Mouse (Mus musculus) embryonic facial prominence, embryonic 10.5 days (tissue): ENCODE data around the gene Eps8l3. TPM values are rescaled to one million over a fixed set of nuclear protein-coding genes. Genes with fewer than 3 reads are reported as not detected.

ENCODE experiments used
- DNase-seq: peaks from one replicate; pipeline ENCODE4 v3.0.0-alpha.2; 2017; ENCODE audit warnings: low spot score
- H3K27ac ChIP-seq: fragments of 300-500 bp; sonication (generic); replicated peaks from 2 replicates; pipeline ENCODE4 v1.5.1; 2016; ENCODE audit warnings: mild to moderate bottlenecking
- H3K27me3 ChIP-seq: fragments of 300-500 bp; sonication (generic); replicated peaks from 2 replicates; pipeline ENCODE4 v1.6.1; 2016; ENCODE audit warnings: low read depth, mild to moderate bottlenecking; ENCODE audit not compliant: poor library complexity, severe bottlenecking
- H3K36me3 ChIP-seq: fragments of 300-500 bp; sonication (generic); replicated peaks from 2 replicates; pipeline ENCODE4 v1.6.1; 2016; ENCODE audit warnings: mild to moderate bottlenecking, moderate library complexity
- H3K4me1 ChIP-seq: fragments of 300-500 bp; sonication (generic); 2 replicates; pipeline ENCODE4 v1.6.1; 2016
- H3K4me3 ChIP-seq: fragments of 300-500 bp; sonication (generic); 2 replicates; pipeline ENCODE4 v1.5.1; 2016; ENCODE audit warnings: mild to moderate bottlenecking, moderate library complexity
- H3K9me3 ChIP-seq: fragments of 300-500 bp; sonication (generic); 2 replicates; pipeline ENCODE4 v1.6.1; 2016; ENCODE audit warnings: mild to moderate bottlenecking
- WGBS: fragments of 180-500 bp; shearing (Covaris S2); methylation state at CpG from one replicate; pipeline ENCODE4 v1.1.7; 2016; 5-methylcytosine and 5-hydroxymethylcytosine counted together
- polyA plus RNA-seq: library from polyadenylated mRNA; unstranded; fragments of >200 nt; fragmentation: Nextera tagmentation; extraction: Ambion mirVana; gene quantifications from 2 replicates; pipeline ENCODE4 v1.2.1, GENCODE M21; 2016

Gene Eps8l3
- not detected in 2 replicates for polyA plus RNA-seq

DNA sequence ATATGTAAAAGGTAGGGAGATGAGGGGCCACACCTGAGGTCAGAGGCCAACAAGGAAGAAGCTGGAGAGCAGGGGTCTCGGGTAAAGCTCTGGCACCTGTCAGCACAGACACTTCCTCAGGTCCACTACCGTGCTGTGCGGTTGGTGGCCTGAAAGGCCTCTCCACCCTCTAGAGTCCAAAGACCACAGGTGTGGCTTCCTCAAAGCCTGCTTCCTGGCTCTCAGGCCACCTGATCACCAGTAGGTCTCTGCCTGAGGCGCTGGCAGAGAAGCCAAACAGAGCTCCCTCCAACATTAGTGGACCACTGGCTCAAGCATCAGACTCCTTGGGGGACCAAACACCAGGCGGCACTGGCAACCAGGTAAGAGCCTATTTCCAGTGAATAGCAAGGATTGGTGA lies at the start of gene Eps8l3:
Gene Eps8l3 (plus strand): TSS at position 225 of the 400 bp plus-strand sequence.
- Histone ChIP-seq H3K4me1 (peaks cover 8% of the 10 kb centered on the region), H3K9me3 (no peaks in the 10 kb centered on the region), H3K27me3 (no peaks in the 10 kb centered on the region), H3K4me3 (no peak within 1 kb of the TSS), H3K36me3 (no peaks in the 10 kb centered on the region), H3K27ac (no peak within 1 kb of the TSS)
- no peak for DNase-seq
- 89% methylated on average over 5 of the region's 5 CpGs for WGBS

DNA sequence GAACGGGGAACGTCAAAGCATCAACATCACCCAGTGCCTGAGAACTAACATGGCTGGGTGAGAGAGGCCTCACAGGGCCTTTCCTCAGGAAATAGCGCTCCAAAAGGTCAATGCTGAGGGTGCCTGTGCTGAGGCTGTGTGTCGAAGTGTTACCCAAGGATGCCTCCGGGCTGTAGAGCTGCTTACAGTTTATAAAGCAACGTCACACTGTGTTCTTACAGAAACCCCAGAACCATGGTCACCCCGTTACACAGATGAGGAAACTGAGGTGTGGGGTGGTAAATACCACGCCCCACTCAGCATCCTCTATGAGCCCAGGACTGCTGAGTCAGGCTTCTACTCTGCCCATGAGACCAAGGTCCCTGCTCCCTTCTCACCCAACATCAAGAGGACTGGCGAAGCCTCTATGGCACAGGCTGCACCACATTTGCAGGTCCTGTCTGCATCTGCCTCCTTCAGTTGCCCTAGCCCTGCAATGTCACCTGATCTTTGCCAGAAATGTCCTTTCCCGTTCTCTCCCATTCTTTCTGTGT lies 49.1 kb upstream of the Eps8l3 start:
- H3K27me3 ChIP-seq, result 0 out of 2 replicates have a peak, but pooled peaks cover 3% of the 10 kb centered on the region
- no peak overlapping the region for H3K27ac ChIP-seq
- no peaks in the 10 kb centered on the region for H3K9me3 ChIP-seq
- peaks cover 28% of the 10 kb centered on the region for H3K4me1 ChIP-seq
- H3K4me3 ChIP-seq, result no peak overlapping the region
- WGBS, result 87% methylated on average over 10 of the region's 10 CpGs
- H3K36me3 ChIP-seq, result no peaks in the 10 kb centered on the region
- no peak for DNase-seq

GRCm38 (mm10) chr3:107828518-107828917 lies 48.5 kb upstream of the Eps8l3 start:
- Histone ChIP-seq H3K36me3 (no peaks in the 10 kb centered on the region), H3K27ac (no peak overlapping the region), H3K4me1 (peaks cover 34% of the 10 kb centered on the region), H3K27me3 (0 out of 2 replicates have a peak, but pooled peaks cover 3% of the 10 kb centered on the region), H3K4me3 (no peak overlapping the region), H3K9me3 (no peaks in the 10 kb centered on the region)
- 64% methylated on average over 5 of the region's 5 CpGs for WGBS
- no peak for DNase-seq

DNA sequence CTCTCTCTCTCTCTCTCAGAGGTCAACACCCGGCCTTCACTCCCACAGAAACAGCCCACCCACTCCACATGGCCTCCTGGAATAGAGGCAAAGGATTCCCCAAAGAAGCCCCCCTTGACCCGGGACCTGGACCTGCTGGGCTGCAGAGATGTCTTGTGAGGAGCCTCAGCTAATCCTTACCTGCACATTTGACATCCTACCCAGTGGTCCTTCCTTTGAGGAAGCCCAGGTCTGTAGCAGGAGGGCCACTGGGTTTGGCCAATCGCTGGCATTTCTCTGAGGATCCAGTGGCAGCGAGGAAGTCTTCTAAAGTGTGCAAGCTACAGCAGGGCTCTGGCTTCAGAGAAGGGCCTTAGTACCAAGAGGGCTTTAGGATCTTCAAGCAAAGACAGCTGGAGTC lies 48.0 kb upstream of the Eps8l3 start:
- DNase-seq, result no peak
- Histone ChIP-seq H3K36me3 (no peaks in the 10 kb centered on the region), H3K27me3 (0 out of 2 replicates have a peak, but pooled peaks cover 3% of the 10 kb centered on the region), H3K9me3 (no peaks in the 10 kb centered on the region), H3K4me1 (peaks cover 39% of the 10 kb centered on the region), H3K27ac (no peak overlapping the region), H3K4me3 (no peak overlapping the region)
- WGBS, result 80% methylated on average over 4 of the region's 4 CpGs

GRCm38 (mm10) chr3:107829625-107830024 lies 47.4 kb upstream of the Eps8l3 start:
- H3K27ac ChIP-seq, result no peak overlapping the region
- 80% methylated on average over 14 of the region's 14 CpGs for WGBS

GRCm38 (mm10) chr3:107831875-107832554 lies 45.0 kb upstream of the Eps8l3 start:
- DNase-seq, result no peak
- Histone ChIP-seq H3K27me3 (0 out of 2 replicates have a peak, but pooled peaks cover 3% of the 10 kb centered on the region), H3K27ac (no peak overlapping the region), H3K9me3 (no peaks in the 10 kb centered on the region), H3K4me1 (peaks cover 41% of the 10 kb centered on the region), H3K4me3 (no peak overlapping the region), H3K36me3 (no peaks in the 10 kb centered on the region)
- 49% methylated on average over 10 of the region's 10 CpGs for WGBS

More at GRCm38 (mm10) chr3:107829625-107830024, 47.4 kb upstream of the Eps8l3 start:
- H3K36me3 ChIP-seq, result no peaks in the 10 kb centered on the region
- peaks cover 41% of the 10 kb centered on the region for H3K4me1 ChIP-seq
- no peaks in the 10 kb centered on the region for H3K9me3 ChIP-seq
- 0 out of 2 replicates have a peak, but pooled peaks cover 3% of the 10 kb centered on the region for H3K27me3 ChIP-seq
- no peak overlapping the region for H3K4me3 ChIP-seq
- DNase-seq, result no peak

DNA sequence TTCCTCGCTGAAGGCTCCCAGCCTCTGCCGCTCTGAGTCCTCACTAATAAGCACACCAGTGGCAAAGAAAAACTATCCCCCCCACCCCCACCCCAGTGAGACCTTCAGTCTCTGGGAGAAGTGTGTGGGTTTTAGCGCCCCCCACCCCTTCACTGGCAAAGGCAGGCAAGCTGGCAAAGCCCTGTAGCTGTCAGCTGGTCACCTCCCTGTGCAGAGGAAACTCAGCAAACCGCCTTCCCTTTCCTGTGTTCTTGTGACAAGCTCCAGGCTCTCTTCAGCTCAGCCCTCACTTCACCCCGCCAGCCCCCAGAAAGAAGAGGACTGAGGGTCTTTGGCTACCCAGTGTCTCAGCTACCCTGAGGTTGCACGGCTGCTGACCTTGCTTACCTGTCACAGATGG lies 44.4 kb upstream of the Eps8l3 start:
- no peak for DNase-seq
- H3K4me1 ChIP-seq, result peaks cover 41% of the 10 kb centered on the region
- no peaks in the 10 kb centered on the region for H3K36me3 ChIP-seq
- H3K4me3 ChIP-seq, result no peak overlapping the region
- WGBS, result 59% methylated on average over 6 of the region's 6 CpGs
- H3K9me3 ChIP-seq, result no peaks in the 10 kb centered on the region
- no peak overlapping the region; the same call in 1 of the 2 replicates for H3K27ac ChIP-seq
- 0 out of 2 replicates have a peak, but pooled peaks cover 3% of the 10 kb centered on the region for H3K27me3 ChIP-seq

GRCm38 (mm10) chr3:107833370-107833769 lies 43.7 kb upstream of the Eps8l3 start:
- Histone ChIP-seq H3K9me3 (no peaks in the 10 kb centered on the region), H3K4me3 (no peak overlapping the region), H3K4me1 (peaks cover 39% of the 10 kb centered on the region), H3K27me3 (0 out of 2 replicates have a peak, but pooled peaks cover 3% of the 10 kb centered on the region), H3K27ac (no peak overlapping the region), H3K36me3 (no peaks in the 10 kb centered on the region)
- no peak for DNase-seq
- WGBS, result 68% methylated on average over 1 of the region's 1 CpGs

GRCm38 (mm10) chr3:107833872-107834341 lies 43.1 kb upstream of the Eps8l3 start:
- Histone ChIP-seq H3K27ac (no peak overlapping the region; the same call in 1 of the 2 replicates), H3K27me3 (0 out of 2 replicates have a peak, but pooled peaks cover 2% of the 10 kb centered on the region), H3K4me1 (peaks cover 35% of the 10 kb centered on the region), H3K36me3 (no peaks in the 10 kb centered on the region), H3K9me3 (no peaks in the 10 kb centered on the region), H3K4me3 (no peak overlapping the region)
- DNase-seq, result peak; percentile 41
- 29% methylated on average over 4 of the region's 4 CpGs for WGBS

- no peaks in the 10 kb centered on the region for H3K36me3 ChIP-seq
- H3K4me1 ChIP-seq, result peaks cover 35% of the 10 kb centered on the region
- H3K27ac ChIP-seq, result no peak overlapping the region
- no peak for DNase-seq
- H3K4me3 ChIP-seq, result no peak overlapping the region
- H3K27me3 ChIP-seq, result no peaks in the 10 kb centered on the region
- H3K9me3 ChIP-seq, result no peaks in the 10 kb centered on the region
- 91% methylated on average over 5 of the region's 5 CpGs for WGBS
Observed at GRCm38 (mm10) chr3:107835301-107835700, 41.7 kb upstream of the Eps8l3 start.

- Histone ChIP-seq H3K27ac (no peak overlapping the region), H3K4me3 (no peak overlapping the region), H3K4me1 (peaks cover 10% of the 10 kb centered on the region; the same call in 1 of the 2 replicates), H3K36me3 (no peaks in the 10 kb centered on the region), H3K27me3 (no peaks in the 10 kb centered on the region), H3K9me3 (no peaks in the 10 kb centered on the region)
- WGBS, result 89% methylated on average over 5 of the region's 5 CpGs
- DNase-seq, result no peak
Observed at GRCm38 (mm10) chr3:107839855-107840254, 37.2 kb upstream of the Eps8l3 start.

- H3K9me3 ChIP-seq, result no peaks in the 10 kb centered on the region
- 86% methylated on average over 7 of the region's 7 CpGs for WGBS
- H3K27me3 ChIP-seq, result no peaks in the 10 kb centered on the region
- no peak overlapping the region for H3K27ac ChIP-seq
- peaks cover 11% of the 10 kb centered on the region; the same call in 1 of the 2 replicates for H3K4me1 ChIP-seq
- no peaks in the 10 kb centered on the region for H3K36me3 ChIP-seq
- no peak for DNase-seq
- no peak overlapping the region for H3K4me3 ChIP-seq
Observed at GRCm38 (mm10) chr3:107840855-107841254, 36.2 kb upstream of the Eps8l3 start.

- Histone ChIP-seq H3K27ac (no peak overlapping the region), H3K4me1 (peaks cover 11% of the 10 kb centered on the region; the same call in 1 of the 2 replicates), H3K9me3 (no peaks in the 10 kb centered on the region)
Observed at GRCm38 (mm10) chr3:107841370-107841769, 35.7 kb upstream of the Eps8l3 start.

More at GRCm38 (mm10) chr3:107841370-107841769, 35.7 kb upstream of the Eps8l3 start:
- no peak for DNase-seq
- Histone ChIP-seq H3K36me3 (no peaks in the 10 kb centered on the region), H3K27me3 (no peaks in the 10 kb centered on the region), H3K4me3 (no peak overlapping the region)
- WGBS, result 87% methylated on average over 7 of the region's 7 CpGs
